Mouse (Mus musculus): ENCODE results near the gene She. TPM values are rescaled to one million over a fixed set of nuclear protein-coding genes. Genes with fewer than 3 reads are reported as not detected.

She gene
- polyA plus RNA-seq, 1 experiment from 2014 or later, result not detected

DNA sequence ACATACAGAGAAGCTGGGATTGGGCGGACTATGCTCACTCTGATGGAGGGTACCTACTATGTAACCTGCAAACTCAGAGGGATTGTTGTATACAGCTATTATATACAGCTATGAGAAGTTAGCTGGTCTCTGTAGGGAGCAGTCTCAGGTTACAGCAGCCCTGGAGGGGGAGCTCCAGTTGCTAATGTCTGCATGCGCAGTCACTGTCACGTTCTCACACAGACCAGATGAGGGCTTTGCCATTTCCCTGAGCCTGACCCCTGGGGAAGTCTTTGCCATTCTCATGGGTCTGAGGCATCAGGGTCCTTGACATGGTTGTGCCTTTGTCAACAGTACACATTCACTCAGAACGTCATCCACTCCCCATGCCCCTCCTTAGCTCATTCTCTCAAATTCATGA lies 26.0 kb upstream of the She start:
- 92% methylated on average over 4 of the region's 4 CpGs for WGBS (ENCODE audit: missing documents)
- Histone ChIP-seq H3K27ac (no peak overlapping the region), H3K4me3 (ENCODE audit: inconsistent target) (no peak overlapping the region), H3K36me3 (ENCODE audit: inconsistent target) (no peaks in the 10 kb centered on the region), H3K79me2 (ENCODE audit: inconsistent target) (no peaks in the 10 kb centered on the region)

DNA sequence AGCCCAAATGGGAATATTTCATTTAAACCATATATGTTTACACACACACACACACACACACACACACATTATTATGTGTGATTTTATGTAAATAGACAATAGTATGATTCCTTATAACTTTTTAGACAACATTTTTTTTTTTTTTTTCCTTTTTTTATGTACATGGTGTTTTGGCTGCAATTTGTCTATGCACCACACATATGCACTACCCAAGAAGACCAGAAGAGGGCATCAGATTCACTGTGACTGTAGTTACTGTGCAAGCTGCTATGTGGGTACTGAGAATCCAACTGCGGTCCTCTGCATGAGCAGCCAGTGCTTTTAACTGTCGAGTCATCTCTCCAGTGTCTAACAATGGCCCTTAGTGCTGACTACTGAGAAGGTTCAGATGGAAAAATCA lies 24.4 kb upstream of the She start:
- Histone ChIP-seq H3K36me3 (ENCODE audit: inconsistent target) (no peaks in the 10 kb centered on the region), H3K27ac (no peak overlapping the region), H3K79me2 (ENCODE audit: inconsistent target) (no peaks in the 10 kb centered on the region), H3K4me3 (ENCODE audit: inconsistent target) (no peak overlapping the region)
- WGBS (ENCODE audit: missing documents), result 94% methylated on average over 2 of the region's 2 CpGs

DNA sequence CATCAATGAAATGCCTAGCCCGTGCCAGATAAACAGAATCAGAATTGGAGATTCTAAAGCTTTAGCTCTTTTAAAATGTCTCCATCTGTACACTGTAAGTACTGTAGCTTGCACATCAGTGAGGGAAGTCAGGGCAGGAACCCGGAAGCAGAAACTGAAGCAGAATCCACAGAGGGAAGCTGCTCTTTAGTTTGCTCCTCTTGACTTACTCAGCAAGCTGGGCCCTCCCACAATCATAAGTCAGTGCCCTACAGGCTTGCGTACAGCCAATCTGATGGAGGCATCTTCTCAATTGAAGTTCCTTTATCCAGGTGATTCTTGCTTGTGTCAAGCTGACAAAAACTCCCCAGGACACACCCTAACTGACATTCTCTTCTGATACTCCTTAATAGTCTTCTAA lies 24.0 kb upstream of the She start:
- Histone ChIP-seq H3K4me3 (ENCODE audit: inconsistent target) (no peak overlapping the region), H3K27ac (no peak overlapping the region), H3K79me2 (ENCODE audit: inconsistent target) (no peaks in the 10 kb centered on the region), H3K36me3 (ENCODE audit: inconsistent target) (no peaks in the 10 kb centered on the region)
- 88% methylated on average over 3 of the region's 3 CpGs for WGBS (ENCODE audit: missing documents)

DNA sequence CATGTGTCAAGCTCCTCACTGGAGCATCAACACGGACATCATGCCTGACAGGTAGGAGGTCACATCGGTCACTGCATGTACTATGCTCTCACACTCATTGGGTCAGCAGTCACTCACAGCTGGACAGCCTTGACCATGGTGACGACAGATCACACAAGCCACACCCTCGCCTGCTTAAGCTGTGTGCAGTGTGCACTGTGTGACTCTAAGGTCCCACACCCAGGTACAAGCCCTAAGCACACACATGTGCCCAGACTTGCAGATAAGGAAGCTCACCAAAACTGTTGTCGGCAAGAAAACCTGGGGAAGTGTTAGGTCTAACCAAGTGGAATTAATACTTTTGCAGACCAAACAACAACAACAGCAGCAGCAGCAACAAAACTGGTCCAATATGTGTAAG lies 23.3 kb upstream of the She start:
- WGBS (ENCODE audit: missing documents), result 87% methylated on average over 5 of the region's 5 CpGs
- Histone ChIP-seq H3K4me3 (ENCODE audit: inconsistent target) (no peak overlapping the region), H3K79me2 (ENCODE audit: inconsistent target) (no peaks in the 10 kb centered on the region), H3K27ac (no peak overlapping the region), H3K36me3 (ENCODE audit: inconsistent target) (no peaks in the 10 kb centered on the region)

DNA sequence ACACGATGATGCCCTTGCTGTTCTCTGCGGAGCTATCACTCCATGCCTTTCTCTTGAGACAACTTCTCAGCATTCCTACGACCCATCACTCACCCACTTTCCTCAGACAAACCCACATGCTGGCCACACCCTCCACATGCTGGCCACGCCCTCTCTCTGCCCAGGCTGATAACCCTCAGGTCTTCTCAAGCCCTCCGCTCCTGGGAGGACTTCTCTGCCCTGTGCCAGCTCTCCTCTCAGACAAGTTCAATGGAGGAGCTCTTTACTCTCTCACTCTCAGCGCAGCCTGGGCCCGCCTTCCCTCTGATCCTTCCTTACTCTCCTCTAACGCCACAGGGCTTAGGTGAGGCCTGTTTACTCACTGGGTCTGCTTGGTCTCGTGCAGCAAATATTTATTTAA lies 22.5 kb upstream of the She start:
- no peaks in the 10 kb centered on the region for H3K36me3 ChIP-seq (ENCODE audit: inconsistent target)
- no peak overlapping the region for H3K27ac ChIP-seq
- H3K79me2 ChIP-seq (ENCODE audit: inconsistent target), result no peaks in the 10 kb centered on the region
- WGBS (ENCODE audit: missing documents), result 91% methylated on average over 9 of the region's 9 CpGs
- H3K4me3 ChIP-seq (ENCODE audit: inconsistent target), result no peak overlapping the region

DNA sequence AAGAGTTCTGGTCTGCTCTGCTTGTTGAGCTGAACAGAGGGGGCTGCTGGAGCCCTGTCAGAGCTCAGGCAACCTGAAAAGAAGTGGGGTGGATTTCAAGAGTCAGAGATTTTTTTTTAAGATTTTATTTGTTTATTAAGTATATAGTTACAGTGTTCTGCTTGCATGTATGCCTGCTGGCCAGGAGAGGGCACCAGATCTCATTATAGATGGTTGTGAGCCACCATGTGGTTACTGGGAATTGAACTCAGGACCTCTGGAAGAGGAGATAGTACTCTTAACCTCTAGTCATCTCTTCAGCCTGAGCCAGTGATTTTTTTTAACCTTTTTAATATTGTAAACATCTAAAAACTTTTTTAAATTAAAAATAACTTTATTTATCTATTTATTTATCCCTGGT lies 20.3 kb upstream of the She start:
- Histone ChIP-seq H3K36me3 (ENCODE audit: inconsistent target) (no peaks in the 10 kb centered on the region), H3K4me3 (ENCODE audit: inconsistent target) (no peak overlapping the region), H3K27ac (no peak overlapping the region), H3K79me2 (ENCODE audit: inconsistent target) (no peaks in the 10 kb centered on the region)

DNA sequence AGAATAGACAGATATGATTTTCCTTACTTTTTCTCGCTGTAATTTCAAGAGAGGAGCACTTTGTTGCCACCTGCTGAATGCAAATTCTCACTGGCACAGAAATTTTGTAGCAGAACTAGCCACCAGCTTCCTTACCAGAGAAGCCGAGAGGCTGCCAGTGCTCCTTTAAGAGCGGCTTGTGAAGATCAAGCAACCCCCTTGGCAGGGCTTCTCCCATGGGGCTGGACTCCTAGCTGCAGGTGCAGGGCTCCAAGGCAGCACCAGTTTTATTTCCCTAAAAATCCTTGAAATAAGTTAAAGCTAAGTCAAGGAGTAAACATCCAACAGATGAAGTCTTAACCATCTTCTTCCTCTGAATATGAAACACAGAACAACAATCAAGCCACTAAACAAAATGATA lies 19.0 kb upstream of the She start:
- H3K27ac ChIP-seq, result no peak overlapping the region
- H3K36me3 ChIP-seq (ENCODE audit: inconsistent target), result no peaks in the 10 kb centered on the region
- H3K79me2 ChIP-seq (ENCODE audit: inconsistent target), result no peaks in the 10 kb centered on the region
- 95% methylated on average over 3 of the region's 3 CpGs for WGBS (ENCODE audit: missing documents)
- H3K4me3 ChIP-seq (ENCODE audit: inconsistent target), result no peak overlapping the region

DNA sequence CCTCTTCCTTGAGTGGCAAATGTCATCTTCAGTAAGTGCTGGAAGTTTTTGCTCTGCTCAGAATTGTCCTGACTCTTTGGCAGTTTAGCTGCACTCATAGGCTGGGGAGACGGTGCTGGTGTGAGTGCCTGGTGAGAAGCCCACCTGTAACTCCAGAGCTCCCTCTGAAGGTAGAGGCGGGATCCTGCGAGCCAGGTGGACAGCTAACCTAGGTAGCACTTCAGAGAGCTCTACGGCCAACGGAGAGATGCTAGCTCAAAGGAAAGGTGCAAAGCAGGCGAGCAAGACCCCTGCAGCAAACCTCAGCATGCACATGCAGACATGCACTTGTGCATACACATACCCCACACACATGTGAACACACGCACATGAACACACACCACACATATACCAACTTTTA lies 17.1 kb upstream of the She start:
- Histone ChIP-seq H3K79me2 (ENCODE audit: inconsistent target) (no peaks in the 10 kb centered on the region), H3K36me3 (ENCODE audit: inconsistent target) (no peaks in the 10 kb centered on the region), H3K27ac (no peak overlapping the region), H3K4me3 (ENCODE audit: inconsistent target) (no peak overlapping the region)
- 96% methylated on average over 6 of the region's 7 CpGs for WGBS (ENCODE audit: missing documents)

DNA sequence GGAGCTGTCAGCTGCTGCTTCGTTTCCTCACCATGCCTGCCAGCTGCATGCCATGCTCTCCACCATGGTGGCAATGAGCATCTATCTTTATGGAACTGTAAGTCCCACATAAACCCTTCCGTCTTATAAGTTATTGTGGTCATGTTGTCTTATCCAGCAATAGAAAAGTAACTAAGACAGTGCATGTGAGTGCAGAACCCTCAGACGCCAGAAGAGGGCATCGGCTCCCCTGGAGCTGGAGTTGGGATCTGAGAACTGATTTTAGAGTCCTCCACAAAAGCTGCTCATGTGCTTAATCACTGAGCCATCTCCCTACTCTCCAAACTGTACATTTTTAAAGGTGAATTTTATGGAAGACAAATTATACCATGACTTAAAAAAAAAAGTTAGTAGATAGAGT lies 14.1 kb upstream of the She start:
- 65% methylated on average over 4 of the region's 4 CpGs for WGBS (ENCODE audit: missing documents)
- Histone ChIP-seq H3K27ac (no peak overlapping the region), H3K36me3 (ENCODE audit: inconsistent target) (no peaks in the 10 kb centered on the region), H3K79me2 (ENCODE audit: inconsistent target) (no peaks in the 10 kb centered on the region), H3K4me3 (ENCODE audit: inconsistent target) (no peak overlapping the region)

DNA sequence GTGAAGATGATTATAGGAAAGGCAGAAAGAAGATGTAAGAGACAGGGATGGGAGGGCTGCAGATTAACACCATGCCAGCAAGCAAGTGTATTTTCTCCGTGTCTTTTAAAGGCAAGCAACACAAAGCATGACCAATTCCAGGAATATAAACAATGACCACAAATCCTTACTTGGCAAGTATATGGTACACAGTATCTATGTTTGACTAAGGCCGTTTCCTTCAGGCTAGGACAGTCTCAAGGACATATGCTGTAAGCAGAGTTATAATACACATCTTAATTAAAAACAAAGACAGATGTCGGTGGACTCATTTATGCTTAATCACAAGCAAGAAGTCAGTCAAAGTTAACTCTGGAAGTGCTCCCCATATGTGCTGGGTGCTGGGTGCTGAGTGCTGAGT lies 12.6 kb upstream of the She start:
- H3K36me3 ChIP-seq (ENCODE audit: inconsistent target), result no peaks in the 10 kb centered on the region
- H3K79me2 ChIP-seq (ENCODE audit: inconsistent target), result no peaks in the 10 kb centered on the region
- H3K4me3 ChIP-seq (ENCODE audit: inconsistent target), result no peak overlapping the region
- 98% methylated on average over 3 of the region's 3 CpGs for WGBS (ENCODE audit: missing documents)
- no peak overlapping the region for H3K27ac ChIP-seq

DNA sequence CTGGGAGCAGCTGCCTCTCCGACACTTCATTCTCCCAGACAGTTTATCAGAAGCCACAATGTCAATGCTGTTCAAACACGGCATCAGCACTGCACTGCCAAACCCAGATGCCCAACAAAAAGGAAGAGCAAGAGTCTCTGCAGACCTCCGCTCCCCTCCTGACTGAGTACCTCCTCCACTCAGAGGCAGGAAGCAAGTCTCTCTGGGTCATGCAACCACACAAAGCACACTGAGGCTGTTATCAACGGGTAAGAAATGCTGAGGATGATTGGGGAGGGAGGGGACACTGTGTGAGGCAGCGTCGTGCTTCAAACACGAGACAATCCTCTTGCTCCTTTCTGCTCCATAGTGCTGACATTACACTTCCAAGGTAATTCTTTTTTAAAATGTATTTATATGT lies 11.3 kb upstream of the She start:
- H3K36me3 ChIP-seq (ENCODE audit: inconsistent target), result no peaks in the 10 kb centered on the region
- no peak overlapping the region for H3K4me3 ChIP-seq (ENCODE audit: inconsistent target)
- 21% methylated on average over 7 of the region's 7 CpGs for WGBS (ENCODE audit: missing documents)
- no peak overlapping the region for H3K27ac ChIP-seq
- no peaks in the 10 kb centered on the region for H3K79me2 ChIP-seq (ENCODE audit: inconsistent target)

DNA sequence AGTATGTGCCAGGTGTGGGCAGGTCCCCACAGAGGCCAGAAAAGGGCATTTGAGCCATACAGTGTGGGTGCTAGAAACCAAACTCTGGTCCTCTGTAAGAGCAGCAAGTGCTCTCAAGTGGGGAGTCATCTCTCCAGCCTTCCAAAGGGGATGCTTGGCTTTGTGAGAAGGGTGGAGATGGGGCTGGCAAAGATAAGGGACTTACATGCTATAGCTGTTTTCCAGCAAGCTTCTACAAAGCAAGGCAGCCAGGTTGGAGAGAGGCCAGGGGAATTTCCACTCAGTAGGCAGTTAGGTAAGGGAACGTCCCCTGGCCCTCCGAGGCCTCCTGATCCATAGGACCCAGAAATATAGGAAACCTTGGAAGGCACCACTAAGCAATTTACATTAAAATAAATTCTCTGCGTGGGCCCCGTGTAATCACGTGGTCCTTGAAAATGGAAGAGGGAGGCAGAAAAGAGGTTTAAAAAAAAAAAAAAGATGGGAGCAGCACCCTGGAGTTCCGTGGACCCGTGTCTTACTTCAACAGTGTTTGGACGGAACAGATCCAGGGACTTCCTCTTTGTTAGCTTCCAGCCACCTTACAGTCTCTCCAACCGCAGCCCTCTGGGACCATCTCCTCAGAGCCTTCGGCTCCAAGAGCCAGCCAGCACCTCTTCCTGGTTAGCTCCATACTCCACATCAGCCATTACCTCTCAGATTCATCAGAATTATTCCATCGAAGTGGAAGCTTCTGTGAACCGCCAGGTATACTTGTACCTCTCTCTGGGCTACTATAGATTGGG lies 10.7 kb upstream of the She start:
- WGBS (ENCODE audit: missing documents), result 84% methylated on average over 11 of the region's 12 CpGs
- no peak overlapping the region for H3K27ac ChIP-seq
- no peaks in the 10 kb centered on the region for H3K36me3 ChIP-seq (ENCODE audit: inconsistent target)
- no peaks in the 10 kb centered on the region for H3K79me2 ChIP-seq (ENCODE audit: inconsistent target)
- no peak overlapping the region for H3K4me3 ChIP-seq (ENCODE audit: inconsistent target)

DNA sequence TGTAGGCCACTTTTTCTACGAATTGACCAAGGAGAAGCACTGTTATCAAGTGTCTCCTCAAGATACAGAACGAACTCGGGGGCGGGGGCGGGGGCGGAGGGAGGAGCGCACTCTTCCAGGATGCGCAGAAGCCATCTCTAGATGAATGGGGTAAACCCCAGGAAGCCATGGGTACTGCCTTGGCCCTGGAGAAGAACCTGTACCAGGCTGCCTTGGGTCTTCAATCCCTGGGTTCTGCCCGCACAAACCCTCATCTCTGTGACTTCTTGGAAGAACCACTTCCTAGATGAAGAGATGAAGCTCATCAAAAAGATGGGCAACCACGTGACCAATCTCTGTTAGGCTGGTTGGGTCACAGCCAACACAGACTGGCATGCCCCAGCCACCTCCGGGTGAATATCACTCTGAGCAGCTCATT lies 10.1 kb upstream of the She start:
- H3K4me3 ChIP-seq (ENCODE audit: inconsistent target), result no peak overlapping the region
- H3K27ac ChIP-seq, result no peak overlapping the region
- WGBS (ENCODE audit: missing documents), result 73% methylated on average over 11 of the region's 11 CpGs
- no peaks in the 10 kb centered on the region for H3K79me2 ChIP-seq (ENCODE audit: inconsistent target)
- H3K36me3 ChIP-seq (ENCODE audit: inconsistent target), result no peaks in the 10 kb centered on the region

DNA sequence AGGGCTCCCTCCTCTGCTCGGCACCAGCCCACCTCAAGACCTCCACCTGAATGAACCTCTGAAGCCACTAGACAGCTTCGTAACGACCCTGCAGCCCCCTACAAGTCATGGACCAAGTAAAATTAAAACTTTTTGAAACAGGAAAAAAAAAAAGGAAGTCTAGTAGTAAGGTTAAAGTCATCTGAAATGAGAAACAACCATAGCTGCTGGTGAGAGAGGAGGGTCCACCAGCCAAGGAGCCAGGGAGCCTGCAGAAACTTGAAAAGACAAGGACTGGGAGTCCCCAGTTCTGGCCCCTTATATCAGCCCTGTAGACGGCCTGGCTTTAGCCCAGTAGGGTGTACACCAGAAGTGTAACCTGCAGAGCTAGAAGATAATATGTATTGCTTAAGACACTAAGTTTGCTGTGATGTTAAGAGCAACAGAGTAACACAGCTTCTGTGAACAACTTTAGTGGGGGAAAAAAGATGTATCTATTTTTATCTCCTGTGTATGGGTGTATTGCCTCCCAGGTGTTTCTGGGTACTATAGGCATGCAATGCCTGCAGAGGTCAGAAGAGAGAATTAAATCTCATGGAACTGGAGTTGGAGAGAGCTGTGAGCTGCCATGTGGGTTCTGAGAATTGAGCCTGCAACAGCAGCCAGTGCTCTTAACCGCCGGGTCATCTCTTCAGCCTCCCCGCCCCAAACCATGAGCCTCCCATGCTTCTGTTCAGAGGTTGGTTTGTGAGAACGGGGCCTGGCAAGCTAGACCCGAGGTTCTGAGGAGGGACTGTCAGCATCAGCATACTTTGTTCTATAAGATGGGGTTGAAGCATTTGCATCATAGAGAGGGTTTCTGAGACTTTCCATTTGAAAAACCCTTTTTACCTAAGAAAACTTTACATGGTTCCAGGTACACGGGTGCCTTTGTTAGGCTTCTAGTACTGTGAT lies 9.4 kb upstream of the She start:
- Histone ChIP-seq H3K27ac (no peak overlapping the region), H3K36me3 (ENCODE audit: inconsistent target) (no peaks in the 10 kb centered on the region), H3K4me3 (ENCODE audit: inconsistent target) (no peak overlapping the region), H3K79me2 (ENCODE audit: inconsistent target) (no peaks in the 10 kb centered on the region)
- 68% methylated on average over 9 of the region's 10 CpGs for WGBS (ENCODE audit: missing documents)

DNA sequence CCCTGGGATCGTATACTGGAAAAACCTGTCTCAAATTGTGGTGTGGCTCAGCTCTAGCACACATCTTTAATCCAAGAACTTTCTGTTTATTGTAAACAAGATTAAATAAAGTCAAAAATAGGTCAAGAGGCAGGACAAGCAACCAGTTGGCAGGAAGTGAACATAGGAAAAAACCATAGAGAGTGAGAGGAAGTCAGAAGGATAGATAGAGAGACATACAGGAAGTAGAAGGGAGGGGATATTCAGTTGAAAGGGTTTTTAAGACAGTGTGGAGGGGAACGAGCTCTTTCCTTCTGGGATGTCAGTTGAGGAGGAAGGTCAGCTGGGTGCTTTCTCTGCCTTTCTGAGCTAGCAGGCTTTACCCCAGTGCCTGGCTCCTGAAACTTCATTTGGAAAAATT lies 7.6 kb upstream of the She start:
- Histone ChIP-seq H3K4me3 (ENCODE audit: inconsistent target) (no peak overlapping the region), H3K36me3 (ENCODE audit: inconsistent target) (no peaks in the 10 kb centered on the region), H3K79me2 (ENCODE audit: inconsistent target) (no peaks in the 10 kb centered on the region), H3K27ac (no peak overlapping the region)
- WGBS (ENCODE audit: missing documents), result 62% methylated on average over 2 of the region's 2 CpGs
